In genomic region chr2:133850485-133850884, GRCm38 (mm10) we compare ENCODE assay signal across 24 mouse cellular contexts.
"Had no signal": no experiment of that assay in that cellular context is flagged by ENCODE, and none has a peak within 500 bp of the region (broad histone marks: within the 10 kb centered on the region; RNA-seq: fewer than 3 reads in every experiment).

No protein-coding gene starts in this region.

- H3K36me3 ChIP-seq: limb, embryonic 10.5 days; limb, embryonic 13.5 days; liver, embryonic 12.5 days; liver, embryonic 15.5 days; lung, embryonic 15.5 days; midbrain, embryonic 10.5 days; midbrain, embryonic 13.5 days; neural tube, embryonic 13.5 days had no signal

- H3K27me3 ChIP-seq: limb, embryonic 13.5 days; liver, embryonic 12.5 days; liver, embryonic 15.5 days; lung, embryonic 15.5 days; megakaryocyte, embryonic 14.5 days; midbrain, embryonic 13.5 days; neural tube, embryonic 13.5 days had no signal

- H3K9ac ChIP-seq: limb, embryonic 13.5 days; liver, embryonic 12.5 days; liver, embryonic 15.5 days; lung, embryonic 15.5 days; midbrain, embryonic 13.5 days; neural tube, embryonic 13.5 days had no signal

- H3K9me3 ChIP-seq: limb, embryonic 10.5 days; limb, embryonic 13.5 days; liver, embryonic 12.5 days; liver, embryonic 15.5 days; lung, embryonic 15.5 days; megakaryocyte, embryonic 14.5 days; midbrain, embryonic 10.5 days; midbrain, embryonic 13.5 days; neural tube, embryonic 13.5 days had no signal

- H3K4me2 ChIP-seq: limb, embryonic 13.5 days; liver, embryonic 12.5 days; liver, embryonic 15.5 days; lung, embryonic 15.5 days; midbrain, embryonic 13.5 days; neural tube, embryonic 13.5 days had no signal

- H3K27ac ChIP-seq: limb, embryonic 10.5 days; limb, embryonic 13.5 days; liver, embryonic 12.5 days; liver, embryonic 15.5 days; lung, embryonic 15.5 days; midbrain, embryonic 10.5 days; midbrain, embryonic 13.5 days; neural tube, embryonic 13.5 days; stomach, postnatal 0 days had no signal

- ATAC-seq: liver, embryonic 12.5 days; midbrain, embryonic 13.5 days; midbrain, embryonic 16.5 days had no signal

- H3K4me1 ChIP-seq: liver, embryonic 12.5 days; liver, embryonic 15.5 days; lung, embryonic 15.5 days; megakaryocyte, embryonic 14.5 days; midbrain, embryonic 10.5 days; midbrain, embryonic 13.5 days; neural tube, embryonic 13.5 days had no signal

- DNase-seq: kidney, adult 9 months; kidney, postnatal 14 days; kidney, postnatal 4 days; liver; lung, adult 18-20 months; lung, postnatal 10 days; lung, postnatal 36 days; retina, postnatal 1 day; right cerebral cortex, postnatal 14 days; right cerebral cortex, postnatal 4 days; thymus, adult 2 months; thymus, postnatal 25 days had no signal

- H3K4me3 ChIP-seq: limb, embryonic 10.5 days; limb, embryonic 13.5 days; liver, embryonic 12.5 days; liver, embryonic 15.5 days; lung, embryonic 15.5 days; megakaryocyte, embryonic 14.5 days; midbrain, embryonic 10.5 days; midbrain, embryonic 13.5 days; myocyte; neural tube, embryonic 13.5 days had no signal
